Mouse (Mus musculus) urinary bladder, adult 2 months (tissue): Measurements from ENCODE around the gene Pdpk1. TPM values are rescaled to one million over a fixed set of nuclear protein-coding genes. Genes with fewer than 3 reads are reported as not detected.

Experiments
- DNase-seq: peaks from one replicate; pipeline ENCODE4 v3.0.0; 2022; ENCODE audit warnings: low spot score
- polyA plus RNA-seq: library from polyadenylated mRNA; depleted of rRNA; stranded (reverse); fragments of >200 nt; gene quantifications from 2 replicates; pipeline ENCODE4 v1.2.3, GENCODE M21; 2012; rRNA removed

The Pdpk1 gene
- polyA plus RNA-seq, 1 experiment, result 20.2 TPM

DNA sequence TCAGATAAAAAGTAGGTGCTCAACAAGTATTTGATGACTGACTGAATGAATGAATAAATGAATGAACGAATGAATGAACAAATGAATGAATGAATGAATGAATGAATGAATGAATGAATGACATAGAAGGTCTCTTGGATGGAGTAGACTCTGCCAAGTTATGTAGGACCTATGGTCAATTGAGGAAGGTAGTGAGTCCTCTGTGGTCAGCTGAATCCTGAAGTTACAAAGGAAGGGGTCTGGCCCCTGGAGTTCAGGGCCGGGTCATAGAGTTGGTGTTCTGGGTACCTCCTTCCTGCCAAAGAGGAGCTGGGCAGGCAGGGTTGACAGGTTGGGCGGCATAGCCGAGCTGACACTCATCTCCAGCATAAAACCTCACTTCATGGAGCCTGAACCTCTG is 112.9 kb downstream of the Pdpk1 start, which contains the start of gene Prss27:
Prss27 (plus strand) TSS at position 301 of the 400 bp plus-strand sequence.
- no peak for DNase-seq

DNA sequence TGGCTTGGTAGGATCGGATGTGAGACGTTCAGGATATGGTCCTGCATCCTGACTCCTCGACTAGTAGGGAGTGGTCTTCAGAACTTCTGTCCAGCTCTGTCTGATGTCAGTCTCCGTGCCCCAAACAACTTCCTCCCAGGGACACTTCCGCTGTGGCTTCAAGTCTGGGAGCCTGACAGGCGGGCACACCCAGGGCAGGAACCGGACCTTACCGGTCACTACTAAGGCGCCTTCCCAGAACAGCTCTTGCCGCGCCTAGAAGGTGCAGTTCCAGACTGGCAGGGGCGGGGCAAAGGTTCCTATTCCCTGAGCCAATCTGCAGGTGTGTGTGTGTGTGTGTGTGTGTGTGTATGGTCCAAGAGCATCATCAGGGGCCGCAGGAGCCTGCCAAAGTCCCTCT is 113.4 kb downstream of the Pdpk1 start:
- DNase-seq, result no peak

DNA sequence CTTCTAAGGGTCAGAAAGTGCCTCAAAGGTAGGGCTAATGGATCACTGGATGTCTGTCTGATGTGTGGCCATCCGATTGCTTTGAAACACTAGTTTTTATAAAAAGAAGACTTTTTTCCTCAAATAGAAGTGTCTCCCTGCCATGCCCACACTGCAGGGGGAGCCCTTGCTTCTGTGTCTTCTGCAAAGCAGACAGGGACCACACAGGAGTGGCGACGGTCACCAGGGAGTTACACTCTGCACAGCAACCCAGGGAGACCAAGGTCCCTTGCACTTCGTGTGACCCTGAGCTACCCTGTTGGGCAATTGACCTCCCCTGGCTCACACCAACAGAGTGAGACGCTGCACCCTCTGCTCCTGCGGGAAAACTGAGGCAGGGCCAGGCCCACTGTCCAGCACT is 113.8 kb downstream of the Pdpk1 start:
- DNase-seq, result no peak

DNA sequence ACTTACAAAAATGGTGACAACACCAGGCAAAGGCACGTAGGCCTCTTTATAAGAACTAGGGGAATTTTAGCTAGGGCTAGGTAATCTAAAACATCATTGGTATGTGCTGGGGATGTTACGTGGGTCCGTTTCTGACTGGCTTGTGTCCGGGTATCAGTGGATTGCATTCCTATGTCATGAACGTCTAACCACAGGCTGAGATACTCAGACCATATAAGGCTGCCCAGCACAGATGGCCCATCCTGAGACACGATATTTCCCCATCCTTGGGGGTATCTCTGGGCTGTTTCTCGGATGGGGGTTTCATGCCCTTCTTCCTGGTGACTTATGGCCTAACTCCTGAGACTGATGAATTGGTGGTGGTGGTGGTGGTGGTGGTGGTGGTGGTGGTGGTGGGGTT is 115.6 kb downstream of the Pdpk1 start:
- DNase-seq, result no peak

DNA sequence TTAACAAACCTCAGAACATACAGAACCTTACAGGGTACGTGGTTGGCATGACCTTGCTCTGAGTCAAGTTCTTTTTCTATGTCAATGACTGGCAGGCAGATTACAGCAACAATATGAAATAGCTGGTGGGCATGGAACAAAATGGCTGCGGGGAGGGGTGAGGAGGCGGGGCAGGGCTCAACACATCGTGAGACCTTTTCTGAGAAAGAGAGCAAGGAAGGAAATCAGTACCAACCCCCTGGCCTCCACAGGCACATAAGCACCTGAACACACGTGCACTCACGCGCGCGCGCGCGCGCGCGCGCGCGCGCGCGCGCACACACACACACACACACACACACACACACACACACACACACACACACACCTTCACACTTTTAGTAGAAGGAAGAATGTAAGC is 120.2 kb downstream of the Pdpk1 start:
- DNase-seq, result no peak

DNA sequence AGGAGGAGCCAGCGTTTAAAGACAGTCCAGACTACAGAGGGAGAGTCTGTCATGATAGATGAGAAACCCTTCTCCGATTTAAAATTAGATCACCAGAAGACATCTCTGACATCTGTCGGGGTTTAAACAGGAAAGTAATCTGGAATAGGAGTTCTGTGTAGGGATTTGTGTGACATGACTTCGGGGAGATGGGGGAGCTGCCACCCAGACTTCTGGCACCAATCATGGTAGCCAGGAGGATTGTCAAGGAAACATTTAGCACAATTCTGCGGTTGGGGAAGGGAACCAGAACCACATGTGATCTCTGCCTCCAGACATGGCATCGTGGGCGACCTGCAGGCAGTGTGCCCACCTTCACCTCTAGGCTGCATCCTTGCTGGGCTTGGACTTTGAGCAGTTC is 121.2 kb downstream of the Pdpk1 start:
- DNase-seq, result no peak

Other genes starting within 250 kb of the Pdpk1 start
- gene Dcpp3, start 233.5 kb downstream of the Pdpk1 start, polyA plus RNA-seq, result not detected in 2 replicates
- 0.09 TPM in 1 of 2 replicates, not detected in the other for gene Sbp, start 209.3 kb downstream of the Pdpk1 start, polyA plus RNA-seq
- not detected in 2 replicates for gene Sbpl, start 195.7 kb downstream of the Pdpk1 start, polyA plus RNA-seq
- 0.25 and 0.87 TPM in 2 replicates for gene Prss30, start 170.4 kb downstream of the Pdpk1 start, polyA plus RNA-seq
- 17.2 and 19.3 TPM in 2 replicates for gene Prss22, start 152.8 kb downstream of the Pdpk1 start, polyA plus RNA-seq
- 13.2 and 21.8 TPM in 2 replicates for gene Prss27, start 112.8 kb downstream of the Pdpk1 start, polyA plus RNA-seq
- gene Kctd5, start 77.4 kb downstream of the Pdpk1 start, polyA plus RNA-seq, result 27.7 and 35.6 TPM in 2 replicates
- 24.7 and 29.2 TPM in 2 replicates for gene Amdhd2, start 12.8 kb upstream of the Pdpk1 start, polyA plus RNA-seq
- 460 and 497 TPM in 2 replicates for gene Atp6v0c, start 18.8 kb upstream of the Pdpk1 start, polyA plus RNA-seq
- 7.6 and 7.9 TPM in 2 replicates for gene Tbc1d24, start 54.6 kb upstream of the Pdpk1 start, polyA plus RNA-seq
- 0.88 and 1.0 TPM in 2 replicates for gene Ntn3, start 58.6 kb upstream of the Pdpk1 start, polyA plus RNA-seq
- gene Tedc2, start 69.9 kb upstream of the Pdpk1 start, polyA plus RNA-seq, result 8.1 and 9.2 TPM in 2 replicates
- 1.6 and 1.7 TPM in 2 replicates for gene Ccnf, start 100.6 kb upstream of the Pdpk1 start, polyA plus RNA-seq
- 0.10 and 0.12 TPM in 2 replicates for gene Abca17, start 200.1 kb upstream of the Pdpk1 start, polyA plus RNA-seq
- gene Abca3, start 201.0 kb upstream of the Pdpk1 start, polyA plus RNA-seq, result 44.4 and 47.7 TPM in 2 replicates